Mouse (Mus musculus) myocyte (in vitro differentiated cells): ENCODE results near the gene Map4k1. TPM values are rescaled to one million over a fixed set of nuclear protein-coding genes. Genes with fewer than 3 reads are reported as not detected.

Experiments used
- H3K27me3 ChIP-seq: one replicate; pipeline ENCODE4 v1.6.1; 2011; ENCODE audit not compliant: control insufficient read depth, insufficient read depth, insufficient read length
- H3K36me3 ChIP-seq: one replicate; pipeline ENCODE4 v1.6.1; 2011; ENCODE audit not compliant: control insufficient read depth, insufficient read depth
- H3K4me2 ChIP-seq: one replicate; pipeline ENCODE4 v1.6.1; 2011; ENCODE audit warnings: low read depth, control low read depth
- H3K4me3 ChIP-seq: one replicate; pipeline ENCODE4 v1.5.1; 2011; ENCODE audit warnings: mild to moderate bottlenecking, control low read depth, moderate library complexity
- H3K79me2 ChIP-seq: one replicate; pipeline ENCODE4 v1.6.1; 2011; ENCODE audit not compliant: control insufficient read depth, insufficient read depth
- H3ac ChIP-seq: one replicate; pipeline ENCODE4 v1.6.1; 2011; ENCODE audit not compliant: control insufficient read depth, insufficient read length
- CEBPB ChIP-seq: IDR thresholded peaks from 2 replicates; pipeline ENCODE4 v1.6.1; 2011; ENCODE audit warnings: mild to moderate bottlenecking, moderate library complexity; ENCODE audit not compliant: poor library complexity, insufficient read depth, severe bottlenecking
- E2F4 ChIP-seq: IDR thresholded peaks from one replicate; pipeline ENCODE4 v1.6.1; 2011; ENCODE audit warnings: mild to moderate bottlenecking, control low read depth, moderate library complexity; ENCODE audit not compliant: insufficient read depth
- MAX ChIP-seq: IDR thresholded peaks from one replicate; pipeline ENCODE4 v1.6.1; 2011; ENCODE audit warnings: low read depth, mild to moderate bottlenecking, control low read depth
- MYOD1 ChIP-seq, 3 experiments: IDR thresholded peaks; one replicate each; pipeline ENCODE4 v1.6.1; 2011; ENCODE audit warnings: control low read depth in 2 of 3, low read depth in 2 of 3, mild to moderate bottlenecking in 2 of 3, moderate library complexity in 1 of 3; ENCODE audit not compliant: insufficient read length in 2 of 3, control insufficient read depth in 1 of 3
- MYOG ChIP-seq, 3 experiments: IDR thresholded peaks; one replicate each; pipeline ENCODE4 v1.6.1; 2011; ENCODE audit warnings: control low read depth in 2 of 3, low read depth in 2 of 3, mild to moderate bottlenecking in 2 of 3; ENCODE audit not compliant: insufficient read length in 2 of 3, control insufficient read depth in 1 of 3, insufficient read depth in 1 of 3
- POLR2A ChIP-seq: IDR thresholded peaks from one replicate; pipeline ENCODE4 v1.6.1; 2011; ENCODE audit warnings: low read depth, mild to moderate bottlenecking, control low read depth, moderate library complexity; ENCODE audit not compliant: insufficient read length
- POLR2AphosphoS2 ChIP-seq: IDR thresholded peaks from one replicate; pipeline ENCODE4 v1.6.1; 2011; ENCODE audit warnings: low read depth, control low read depth; ENCODE audit not compliant: insufficient read length
- REST ChIP-seq: IDR thresholded peaks from one replicate; pipeline ENCODE4 v1.6.1; 2011; ENCODE audit warnings: mild to moderate bottlenecking, control low read depth, moderate library complexity; ENCODE audit not compliant: insufficient read depth, insufficient read length
- SRF ChIP-seq: IDR thresholded peaks from one replicate; pipeline ENCODE4 v1.6.1; 2011; ENCODE audit warnings: low read depth; ENCODE audit not compliant: control insufficient read depth, insufficient read length
- TCF12 ChIP-seq: IDR thresholded peaks from one replicate; pipeline ENCODE4 v1.6.1; 2011; ENCODE audit warnings: mild to moderate bottlenecking, control low read depth; ENCODE audit not compliant: poor library complexity, insufficient read depth, severe bottlenecking
- TCF3 ChIP-seq: IDR thresholded peaks from one replicate; pipeline ENCODE4 v1.6.1; 2011; ENCODE audit warnings: low read depth, control low read depth; ENCODE audit not compliant: insufficient read length
- USF1 ChIP-seq: IDR thresholded peaks from one replicate; pipeline ENCODE4 v1.6.1; 2011; ENCODE audit warnings: low read depth, mild to moderate bottlenecking, control low read depth, moderate library complexity
- polyA plus RNA-seq: library from polyadenylated mRNA; unstranded; fragments of >200 nt; fragmentation: generic; extraction: Trizol; gene quantifications from one replicate; pipeline ENCODE4 v1.2.1, GENCODE M21; 2012; ENCODE audit warnings: missing spikeins

Map4k1 gene
- polyA plus RNA-seq, 1 experiment, result 0.18 TPM

- H3K36me3 ChIP-seq, result peaks cover 6% of the 10 kb centered on the region
- H3ac ChIP-seq, result no peak overlapping the region
- no peaks in the 10 kb centered on the region for H3K27me3 ChIP-seq
- H3K4me2 ChIP-seq, result no peak overlapping the region
- H3K4me3 ChIP-seq, result no peak overlapping the region
- H3K79me2 ChIP-seq, result no peaks in the 10 kb centered on the region
- TF ChIP-seq SRF (no peak), TCF3 (no peak), TCF12 (no peak), USF1 (no peak), POLR2AphosphoS2 (no peak), CEBPB (no peak), MAX (no peak), REST (no peak), POLR2A (no peak), MYOD1 (IDR thresholded peaks at IDR 0.05; ENCODE audit: control insufficient read depth in 1 of 3, insufficient read length in 2 of 3, low read depth in 2 of 3) (no peak), MYOG (IDR thresholded peaks at IDR 0.05; ENCODE audit: control insufficient read depth in 1 of 3, insufficient read depth in 1 of 3, insufficient read length in 2 of 3, low read depth in 2 of 3) (no peak), E2F4 (no peak)
Observed at GRCm38 (mm10) chr7:29032685-29033084, 50.8 kb downstream of the Map4k1 start.

GRCm38 (mm10) chr7:29037261-29037660, 55.4 kb downstream of the Map4k1 start:
- no peak overlapping the region for H3K4me3 ChIP-seq
- H3K79me2 ChIP-seq, result no peaks in the 10 kb centered on the region
- peaks cover 10% of the 10 kb centered on the region for H3K36me3 ChIP-seq
- no peak overlapping the region for H3K4me2 ChIP-seq
- TF ChIP-seq USF1 (no peak), TCF12 (no peak), SRF (no peak), REST (no peak), TCF3 (no peak), MYOD1 (IDR thresholded peaks at IDR 0.05; ENCODE audit: control insufficient read depth in 1 of 3, insufficient read length in 2 of 3, low read depth in 2 of 3) (no peak), CEBPB (no peak), POLR2A (no peak), POLR2AphosphoS2 (no peak), MYOG (IDR thresholded peaks at IDR 0.05; ENCODE audit: control insufficient read depth in 1 of 3, insufficient read depth in 1 of 3, insufficient read length in 2 of 3, low read depth in 2 of 3) (no peak), MAX (no peak), E2F4 (no peak)
- no peak overlapping the region for H3ac ChIP-seq
- no peaks in the 10 kb centered on the region for H3K27me3 ChIP-seq

DNA sequence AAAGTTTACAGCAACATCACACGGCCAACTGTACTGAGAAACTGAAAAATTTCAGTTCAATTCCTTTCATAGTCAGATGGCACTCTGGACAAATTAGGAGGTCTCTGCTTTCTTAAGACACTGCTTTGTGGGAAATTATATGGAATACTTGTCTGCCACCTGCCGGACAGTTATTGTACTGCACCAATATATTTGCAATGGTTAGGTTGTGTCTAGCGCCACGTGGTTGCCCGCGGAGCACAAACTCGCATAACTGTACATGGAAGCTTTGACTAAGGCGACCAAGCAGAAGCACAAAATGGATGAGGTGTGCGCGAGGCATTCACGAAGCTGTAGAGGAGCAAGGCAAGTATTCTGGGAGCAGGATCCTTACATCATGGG, 57.7 kb downstream of the Map4k1 start:
- Histone ChIP-seq H3K4me3 (no peak overlapping the region), H3K4me2 (peak overlapping the region; percentile 62), H3K79me2 (no peaks in the 10 kb centered on the region), H3ac (no peak overlapping the region), H3K36me3 (peaks cover 10% of the 10 kb centered on the region), H3K27me3 (no peaks in the 10 kb centered on the region)
- TF ChIP-seq SRF (no peak), TCF3 (no peak), USF1 (peak; percentile 70), MYOG (IDR thresholded peaks at IDR 0.05; ENCODE audit: control insufficient read depth in 1 of 3, insufficient read depth in 1 of 3, insufficient read length in 2 of 3, low read depth in 2 of 3) (no peak), POLR2A (no peak)

DNA sequence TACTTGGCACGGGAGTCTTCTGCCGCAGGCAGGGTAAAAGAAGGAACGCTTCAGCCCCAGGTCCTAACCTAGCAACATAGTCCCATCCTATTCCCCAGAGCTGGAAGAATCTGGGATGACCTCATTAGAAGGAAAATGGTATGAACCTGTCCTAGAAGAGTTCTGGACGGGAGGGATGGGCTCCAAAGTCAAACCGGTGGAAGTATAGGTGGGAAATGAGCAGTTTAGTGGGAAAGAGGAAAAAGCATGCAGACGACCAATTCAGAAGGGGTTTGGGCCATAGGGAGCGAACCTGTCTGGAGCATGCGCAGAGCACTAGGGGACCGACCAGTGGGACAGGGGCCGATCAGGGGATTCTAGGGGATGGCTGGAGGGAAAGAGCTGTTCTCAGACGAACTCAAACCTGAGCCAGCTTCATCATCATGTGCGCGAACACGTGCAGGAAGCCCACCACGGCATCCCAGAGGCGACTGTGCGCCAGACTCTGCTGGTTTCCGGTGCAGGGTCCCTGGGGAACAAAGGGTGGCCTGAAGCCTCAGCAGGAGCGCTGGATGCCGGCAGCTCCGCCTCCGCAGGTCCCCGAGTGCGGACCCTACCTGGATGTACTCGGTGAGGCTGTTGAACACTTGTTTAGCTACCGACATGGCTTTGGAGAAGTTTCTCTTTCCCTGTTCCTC, 58.3 kb downstream of the Map4k1 start:
- H3K4me3 ChIP-seq, result no peak overlapping the region
- H3K27me3 ChIP-seq, result no peaks in the 10 kb centered on the region
- TF ChIP-seq MAX, result no peak
- TF ChIP-seq SRF, result no peak
- TF ChIP-seq USF1, result no peak
- TF ChIP-seq E2F4, result no peak
- TF ChIP-seq TCF3, result no peak
- TF ChIP-seq REST, result no peak
- no peak for TF ChIP-seq MYOG (IDR thresholded peaks at IDR 0.05; ENCODE audit: control insufficient read depth in 1 of 3, insufficient read depth in 1 of 3, insufficient read length in 2 of 3, low read depth in 2 of 3)
- no peak for TF ChIP-seq TCF12
- TF ChIP-seq MYOD1 (IDR thresholded peaks at IDR 0.05; ENCODE audit: control insufficient read depth in 1 of 3, insufficient read length in 2 of 3, low read depth in 2 of 3), result no peak
- TF ChIP-seq CEBPB, result no peak
- no peak for TF ChIP-seq POLR2AphosphoS2
- no peak for TF ChIP-seq POLR2A
- H3K79me2 ChIP-seq, result no peaks in the 10 kb centered on the region
- H3K4me2 ChIP-seq, result peak overlapping the region; percentile 62
- no peak overlapping the region for H3ac ChIP-seq
- H3K36me3 ChIP-seq, result peaks cover 10% of the 10 kb centered on the region

DNA sequence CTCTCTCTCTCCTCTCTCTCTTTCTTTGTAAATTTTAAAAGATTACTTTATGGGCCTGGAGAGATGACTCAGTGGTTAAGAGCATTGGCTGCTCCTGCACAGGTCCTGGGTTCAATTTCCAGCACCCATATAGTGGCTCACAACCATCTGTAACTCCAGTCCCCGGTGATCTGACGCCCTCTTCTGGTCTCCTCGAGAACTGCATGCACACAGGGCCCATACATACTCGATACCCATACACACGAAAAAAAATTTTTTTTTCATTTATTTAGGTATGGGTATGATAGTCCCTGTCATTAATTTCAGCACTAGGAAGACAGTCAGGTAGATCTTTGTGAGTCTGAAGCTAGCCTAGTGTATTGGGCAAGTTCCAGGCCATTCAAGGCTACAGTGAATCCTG, 59.3 kb downstream of the Map4k1 start:
- H3K4me2 ChIP-seq, result no peak overlapping the region
- H3K27me3 ChIP-seq, result no peaks in the 10 kb centered on the region
- no peaks in the 10 kb centered on the region for H3K79me2 ChIP-seq
- peaks cover 4% of the 10 kb centered on the region for H3K36me3 ChIP-seq
- TF ChIP-seq POLR2AphosphoS2 (no peak), USF1 (no peak), MYOG (IDR thresholded peaks at IDR 0.05; ENCODE audit: control insufficient read depth in 1 of 3, insufficient read depth in 1 of 3, insufficient read length in 2 of 3, low read depth in 2 of 3) (no peak), CEBPB (no peak), REST (no peak), MAX (no peak)
- H3K4me3 ChIP-seq, result no peak overlapping the region
- H3ac ChIP-seq, result no peak overlapping the region
